Mouse (Mus musculus): ENCODE data around the gene Prss2.
"Not testable (repeated sequence)": the region's sequence is repeated elsewhere in the genome, so short reads cannot be mapped to it uniquely, and the experiment has no call there.

The Prss2 gene

GRCm38 (mm10) chr6:41521487-41521886, at the start of gene Prss2:
Prss2 (plus strand) TSS chr6:41521787.
- no peak for DNase-seq

DNA sequence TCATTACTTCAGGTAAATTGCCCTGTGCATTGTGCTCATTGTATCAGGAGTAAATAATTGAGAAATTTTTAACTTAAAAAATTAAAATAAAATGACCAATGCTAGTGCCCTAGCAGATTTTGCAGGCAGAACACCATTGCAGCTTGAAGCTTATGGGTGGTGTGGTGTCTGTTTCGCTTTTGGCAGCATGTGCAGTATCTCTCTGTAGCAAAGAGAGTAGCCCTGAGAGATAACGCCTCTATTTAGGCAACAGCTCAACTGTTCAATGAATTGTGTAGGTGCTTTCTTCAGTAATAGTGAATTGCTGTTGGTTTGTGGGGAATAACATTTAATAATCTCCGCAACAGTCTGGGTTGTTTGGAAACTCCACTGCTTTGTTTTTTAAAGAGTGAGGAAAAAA, 22.2 kb upstream of the Prss2 start:
- no peak for DNase-seq

- DNase-seq = no peak
Observed at GRCm38 (mm10) chr6:41504915-41505314, 16.7 kb upstream of the Prss2 start.

- no peak for DNase-seq
Observed at GRCm38 (mm10) chr6:41505323-41505722, 16.3 kb upstream of the Prss2 start.

DNA sequence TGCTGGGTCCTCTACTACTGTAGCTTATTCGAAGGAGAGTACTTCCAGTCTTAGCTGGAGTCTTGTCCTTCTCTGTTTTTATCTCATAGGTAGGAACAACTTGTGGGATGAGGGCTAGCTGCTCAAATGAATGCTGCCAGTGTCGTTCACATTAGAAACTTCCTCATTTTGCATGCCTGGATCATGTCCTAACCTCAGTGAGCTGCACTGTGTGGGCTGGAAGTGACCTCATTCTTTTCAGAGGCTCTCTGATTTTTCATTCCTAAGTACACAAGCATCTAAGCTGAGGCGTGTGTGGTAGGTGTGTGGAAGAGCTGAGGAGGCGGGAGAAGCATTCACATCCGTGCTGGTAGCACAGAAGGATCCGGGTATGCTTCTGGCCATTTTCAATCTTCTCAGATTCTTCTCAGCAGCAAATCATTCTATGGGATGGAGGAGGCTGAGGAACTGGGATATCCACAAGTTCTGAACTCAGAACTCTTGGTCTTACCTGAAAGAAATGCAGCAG, 3.5 kb upstream of the Prss2 start:
- DNase-seq = no peak

DNA sequence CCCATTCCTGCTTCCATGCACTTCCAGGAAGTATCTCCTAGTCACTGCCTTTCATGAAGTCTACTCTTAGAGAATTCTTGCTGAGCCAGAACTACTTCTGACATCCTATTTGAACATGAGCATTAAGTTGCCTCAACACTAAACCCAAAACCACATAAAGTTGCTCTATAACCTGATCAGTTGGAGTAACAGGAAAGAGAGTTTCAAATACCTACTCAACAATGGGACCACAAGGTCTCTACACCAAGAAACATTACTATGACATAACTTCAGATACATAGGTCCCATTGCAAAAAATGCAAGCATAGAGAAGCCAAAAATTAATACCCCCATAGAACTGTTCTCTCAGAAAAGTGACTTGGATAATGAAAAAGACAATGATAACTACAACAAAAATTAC, 4.9 kb downstream of the Prss2 start:
- DNase-seq = no peak

DNA sequence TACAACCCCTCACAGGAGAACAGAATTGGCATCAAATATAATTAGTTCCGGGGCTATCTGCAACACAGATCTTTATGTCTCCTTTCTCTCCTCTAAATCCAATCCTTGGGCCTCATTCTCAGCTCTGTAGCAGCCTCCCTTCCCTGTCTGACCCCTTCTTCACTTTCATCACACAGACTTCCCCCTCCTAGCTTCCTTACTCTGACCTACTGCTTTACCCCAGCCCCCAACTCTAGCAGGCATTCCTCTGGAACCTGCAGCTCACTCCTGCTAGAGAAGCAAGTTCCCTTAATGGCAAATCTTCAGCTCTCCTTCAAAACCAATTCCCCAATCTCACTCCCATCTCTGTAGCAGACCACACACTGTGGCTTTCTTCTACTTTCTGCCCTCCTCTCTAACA, 5.8 kb downstream of the Prss2 start:
- DNase-seq = no peak

DNA sequence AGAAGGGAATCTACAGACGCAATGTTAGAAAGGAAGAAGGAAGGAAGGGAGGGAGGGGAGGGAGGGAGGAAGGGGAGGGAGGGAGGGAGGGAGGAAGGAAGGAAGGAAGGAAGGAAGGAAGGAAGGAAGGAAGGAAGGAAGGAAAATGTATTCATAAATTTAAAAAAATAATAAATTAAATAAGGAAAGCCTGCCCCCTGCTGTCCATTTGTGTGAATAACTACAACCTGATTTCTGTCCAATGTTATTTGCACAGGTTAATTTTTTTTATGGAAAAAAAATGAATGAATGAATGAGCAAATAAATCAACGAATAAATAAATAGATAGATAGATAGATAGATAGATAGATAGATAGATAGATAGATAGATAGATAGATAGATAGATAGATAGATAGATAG, 8.4 kb downstream of the Prss2 start:
- not testable (repeated sequence) for DNase-seq

DNA sequence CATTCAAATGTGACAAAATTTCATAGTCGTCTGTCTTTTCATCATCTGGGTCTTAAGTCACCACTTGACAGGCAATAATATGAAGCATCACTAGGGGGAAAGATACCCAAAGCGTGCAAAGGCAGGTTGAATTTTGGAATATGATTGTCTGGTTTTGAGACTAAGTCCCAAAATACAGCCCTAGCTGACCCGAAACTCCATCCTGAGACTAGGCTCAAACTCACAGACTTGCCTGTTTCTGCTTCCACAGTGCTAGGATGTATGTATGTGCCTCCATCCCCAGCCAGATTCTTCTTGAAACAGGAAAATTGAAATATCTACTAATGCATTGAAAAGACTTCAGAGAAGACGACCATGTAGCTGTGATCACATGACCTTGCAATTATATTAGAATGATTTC, 10.6 kb downstream of the Prss2 start:
- no peak for DNase-seq

DNA sequence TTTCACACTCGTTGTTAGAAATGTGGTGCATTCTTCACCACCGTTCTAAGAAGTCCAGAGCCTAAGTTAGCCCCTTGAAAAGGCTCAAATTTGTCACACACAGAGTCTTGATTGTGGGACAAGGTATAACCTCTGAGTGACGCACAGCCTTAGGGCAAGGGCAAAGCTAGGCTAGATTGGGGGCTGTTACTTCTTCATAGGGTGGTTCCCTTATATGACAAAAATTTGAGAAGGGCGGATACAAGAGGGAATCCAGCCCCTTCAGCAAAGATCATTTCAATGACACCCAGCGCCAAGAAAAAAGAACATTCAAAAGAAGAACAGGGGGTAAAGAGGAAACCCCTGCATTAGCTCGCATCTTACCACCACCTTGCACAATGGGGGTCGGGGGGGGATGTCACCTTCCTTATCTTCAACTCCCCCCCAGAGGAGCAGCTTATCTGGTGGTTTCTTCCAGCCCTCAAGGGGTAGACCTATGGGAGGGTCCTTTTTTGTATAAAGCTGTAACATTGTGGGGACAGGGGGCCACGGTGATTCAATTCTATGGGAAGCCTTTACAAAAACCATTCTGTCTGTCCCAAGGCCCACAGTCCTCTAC, 11.2 kb downstream of the Prss2 start:
- DNase-seq = no peak

DNA sequence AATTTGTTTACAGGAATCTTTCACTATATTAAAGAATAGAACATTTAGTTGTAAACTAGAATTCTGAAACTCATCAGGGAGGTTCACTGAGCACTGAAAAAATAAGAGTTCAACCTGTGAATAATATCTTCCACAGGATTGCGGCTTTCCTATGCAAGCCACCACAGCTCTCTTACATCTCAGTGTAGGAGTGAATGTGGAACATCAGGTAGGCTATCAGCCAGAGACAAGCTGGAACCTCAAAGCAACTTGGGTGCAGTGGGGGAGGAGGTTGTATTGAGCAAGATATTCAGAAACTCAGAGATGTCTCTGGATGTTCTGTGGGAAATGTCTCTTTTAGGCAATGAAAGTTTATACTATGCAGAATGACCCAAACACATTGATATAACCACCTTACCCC, 15.8 kb downstream of the Prss2 start:
- no peak for DNase-seq

DNA sequence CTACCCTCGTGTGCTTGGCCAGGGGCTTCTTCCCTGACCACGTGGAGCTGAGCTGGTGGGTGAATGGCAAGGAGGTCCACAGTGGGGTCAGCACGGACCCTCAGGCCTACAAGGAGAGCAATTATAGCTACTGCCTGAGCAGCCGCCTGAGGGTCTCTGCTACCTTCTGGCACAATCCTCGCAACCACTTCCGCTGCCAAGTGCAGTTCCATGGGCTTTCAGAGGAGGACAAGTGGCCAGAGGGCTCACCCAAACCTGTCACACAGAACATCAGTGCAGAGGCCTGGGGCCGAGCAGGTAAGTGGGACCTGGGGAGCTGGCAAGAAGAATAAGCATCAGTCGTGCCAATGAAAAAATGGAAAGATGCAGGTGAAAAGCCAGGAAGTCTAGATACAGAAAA, 16.7 kb downstream of the Prss2 start:
- not testable (repeated sequence) for DNase-seq

- no peak for DNase-seq
Observed at GRCm38 (mm10) chr6:41540746-41541145, 19.2 kb downstream of the Prss2 start.

- no peak for DNase-seq
Observed at GRCm38 (mm10) chr6:41541746-41542145, 20.2 kb downstream of the Prss2 start.

- no peak for DNase-seq
Observed at GRCm38 (mm10) chr6:41542983-41543382, 21.4 kb downstream of the Prss2 start.

- DNase-seq = no peak
Observed at GRCm38 (mm10) chr6:41543411-41544050, 21.9 kb downstream of the Prss2 start.

- no peak for DNase-seq
Observed at GRCm38 (mm10) chr6:41544381-41544924, 22.9 kb downstream of the Prss2 start.

DNA sequence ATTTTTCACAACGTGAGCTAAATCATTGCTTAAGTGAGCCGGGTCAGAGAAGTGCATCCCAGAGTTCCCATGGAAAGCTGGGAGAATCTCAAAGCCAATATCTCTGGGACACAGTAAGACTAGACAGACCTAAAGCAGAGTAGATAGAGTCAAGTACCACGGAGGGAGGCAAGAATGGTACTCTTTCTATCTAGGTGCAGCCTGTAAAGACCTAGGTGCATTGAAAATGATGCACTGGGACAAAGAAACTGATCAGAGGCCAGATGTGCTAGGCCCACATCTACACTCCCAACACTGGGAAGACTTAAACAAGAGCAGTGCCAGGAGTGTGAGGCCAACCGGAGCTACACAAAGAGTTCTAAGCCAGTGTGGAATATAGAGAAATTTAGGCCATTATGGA, 23.7 kb downstream of the Prss2 start:
- no peak for DNase-seq

- DNase-seq = no peak
Observed at GRCm38 (mm10) chr6:41547056-41547650, 25.6 kb downstream of the Prss2 start.

GRCm38 (mm10) chr6:41548286-41548685, 26.7 kb downstream of the Prss2 start:
- DNase-seq = no peak

DNA sequence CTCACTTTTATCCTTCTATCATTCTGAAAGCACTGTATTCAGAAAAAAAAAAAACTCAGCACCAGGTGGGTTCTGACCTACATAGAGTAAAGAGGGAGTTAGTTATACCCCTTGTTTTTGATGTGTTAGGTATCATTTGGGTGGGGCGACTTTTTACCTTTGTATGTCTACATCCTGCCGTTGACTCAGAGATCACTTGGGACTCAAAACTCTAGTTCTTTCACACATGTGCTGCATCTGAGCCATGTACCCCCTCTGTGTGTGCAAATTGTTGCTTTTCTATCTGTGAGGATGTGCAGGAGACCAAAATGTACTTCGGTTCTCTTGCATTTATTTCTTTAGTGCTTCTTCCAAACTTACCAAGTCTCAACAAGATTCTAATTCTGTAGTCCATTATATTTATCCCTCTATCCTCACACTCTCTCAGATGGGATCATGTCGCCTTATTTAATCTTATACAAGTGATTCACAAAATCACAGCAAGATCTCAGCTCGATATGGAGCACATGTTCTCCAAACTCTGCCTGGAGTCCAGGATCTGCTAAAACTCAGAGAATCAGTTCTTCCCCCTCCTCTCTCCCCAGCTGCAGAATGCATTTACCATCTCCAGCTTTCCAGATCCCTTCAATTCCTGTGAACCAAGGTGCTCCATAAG, 31.9 kb downstream of the Prss2 start:
- DNase-seq = no peak

- no peak for DNase-seq
Observed at GRCm38 (mm10) chr6:41554295-41555169, 32.9 kb downstream of the Prss2 start.

- DNase-seq = no peak
Observed at GRCm38 (mm10) chr6:41556389-41556788, 34.8 kb downstream of the Prss2 start.
